Mouse (Mus musculus): Measurements from ENCODE around the gene 4933425L06Rik.

DNA sequence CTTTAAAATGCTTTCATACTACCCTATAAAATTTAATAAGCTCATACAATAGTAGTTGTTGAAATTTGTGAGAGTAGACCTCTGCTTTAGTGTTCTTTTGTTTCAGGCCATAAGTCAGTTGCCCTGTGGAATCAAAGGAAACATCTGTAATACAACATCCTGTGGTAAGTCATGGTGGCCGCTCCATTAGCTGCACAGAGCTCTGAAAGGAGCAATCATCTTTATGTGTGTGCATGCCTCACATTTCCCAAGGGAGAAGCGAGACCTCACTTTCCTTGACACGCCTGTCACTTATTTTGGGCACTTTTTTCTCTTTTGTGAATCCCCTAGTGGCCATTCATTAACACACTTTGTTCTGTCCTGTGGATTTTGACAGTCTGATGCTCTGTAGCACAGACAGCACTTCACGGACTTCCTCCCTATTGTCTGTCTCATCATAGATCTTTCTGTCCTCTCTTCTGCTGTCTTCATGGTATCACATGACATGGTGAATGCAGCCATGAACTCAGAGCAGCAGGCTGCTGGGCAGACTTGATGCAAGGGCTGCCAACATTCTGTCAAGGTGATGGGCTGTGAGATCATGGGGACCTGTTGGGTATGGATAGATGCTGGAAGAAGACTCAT, 66.0 kb downstream of the 4933425L06Rik start:
- TF ChIP-seq CTCF (IDR thresholded peaks at IDR 0.05; ENCODE audit: low read depth, low read length) (no peak), TAL1 (conservative IDR thresholded peaks at IDR 0.05; ENCODE audit: low read depth, low read length) (no peak), GATA1 (IDR thresholded peaks at IDR 0.05; ENCODE audit: borderline replicate concordance, low read length) (no peak), GATA2 (IDR thresholded peaks at IDR 0.05; ENCODE audit: borderline replicate concordance, low read depth, low read length) (no peak)
